Mouse (Mus musculus) left cerebral cortex, adult 18-20 months (tissue): ENCODE measurements around the gene Tas2r143. TPM values are rescaled to one million over a fixed set of nuclear protein-coding genes. Genes with fewer than 3 reads are reported as not detected.
A peak's percentile ranks its signal among the peaks of the same experiment; 100 is the strongest.

Source experiments
- DNase-seq, 2 experiments: peaks; one replicate each; pipeline ENCODE4 v3.0.0; 2021 to 2022; ENCODE audit warnings: low spot score in 2 of 2, mixed read lengths in 1 of 2
- total RNA-seq, 2 experiments: library from RNA; stranded (reverse); gene quantifications; 2 replicates each; pipeline ENCODE4 v1.2.3; 2021

Gene Tas2r143
- total RNA-seq, 2 experiments from 2014 or later = not detected

- no peak for DNase-seq
Measured at GRCm38 (mm10) chr6:42365215-42365614, 34.8 kb upstream of the Tas2r143 start.

DNA sequence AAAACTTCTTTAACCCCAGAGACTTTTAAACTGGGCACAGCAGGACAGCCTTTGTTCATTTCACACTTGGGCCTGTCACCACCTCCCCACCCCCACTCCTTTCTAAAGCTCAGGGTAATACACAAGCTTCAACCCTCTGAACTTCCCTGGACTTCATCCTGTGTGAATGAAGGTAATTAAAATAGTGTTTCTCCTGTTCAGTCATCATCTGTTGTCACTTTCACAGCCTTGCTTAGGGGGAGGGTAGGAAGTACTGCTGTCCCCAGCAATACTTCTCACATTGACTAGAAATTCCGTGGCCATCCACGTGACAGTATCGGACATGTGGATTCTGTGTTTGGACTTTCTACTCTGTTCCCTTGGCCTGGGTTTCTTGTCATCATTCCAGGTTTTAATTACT is 30.2 kb upstream of the Tas2r143 start:
- no peak for DNase-seq

- no peak for DNase-seq
Measured at GRCm38 (mm10) chr6:42370630-42371363, 29.2 kb upstream of the Tas2r143 start.

GRCm38 (mm10) chr6:42372001-42372400 is 28.0 kb upstream of the Tas2r143 start:
- no peak for DNase-seq

DNA sequence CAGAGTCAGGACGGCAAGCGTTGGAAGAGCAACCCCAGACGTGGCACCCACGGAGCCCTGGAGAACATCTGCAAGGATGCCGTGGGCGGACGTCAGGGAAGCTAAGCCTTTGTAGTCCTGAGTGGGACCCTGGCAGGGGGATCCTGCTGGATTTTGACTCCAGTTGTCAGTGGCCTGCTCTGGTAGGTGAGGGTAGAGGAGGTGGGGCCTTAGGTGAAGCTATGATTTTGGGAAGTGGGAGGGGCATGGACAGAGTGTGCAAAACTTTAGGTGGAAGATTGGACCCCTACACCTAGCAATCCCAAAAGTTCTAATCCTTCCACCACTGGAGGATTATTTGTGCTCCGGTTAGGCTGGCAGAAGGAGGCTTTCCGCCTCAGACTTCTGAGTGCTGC is 27.6 kb upstream of the Tas2r143 start:
- no peak for DNase-seq

GRCm38 (mm10) chr6:42372816-42373547 is 27.1 kb upstream of the Tas2r143 start, which contains the start of gene Epha1:
Epha1 (minus strand) TSS chr6:42373268.
- DNase-seq = peak in 1 of 2 experiments; percentile 68

- no peak for DNase-seq
Measured at GRCm38 (mm10) chr6:42373669-42374430, 26.2 kb upstream of the Tas2r143 start.

DNA sequence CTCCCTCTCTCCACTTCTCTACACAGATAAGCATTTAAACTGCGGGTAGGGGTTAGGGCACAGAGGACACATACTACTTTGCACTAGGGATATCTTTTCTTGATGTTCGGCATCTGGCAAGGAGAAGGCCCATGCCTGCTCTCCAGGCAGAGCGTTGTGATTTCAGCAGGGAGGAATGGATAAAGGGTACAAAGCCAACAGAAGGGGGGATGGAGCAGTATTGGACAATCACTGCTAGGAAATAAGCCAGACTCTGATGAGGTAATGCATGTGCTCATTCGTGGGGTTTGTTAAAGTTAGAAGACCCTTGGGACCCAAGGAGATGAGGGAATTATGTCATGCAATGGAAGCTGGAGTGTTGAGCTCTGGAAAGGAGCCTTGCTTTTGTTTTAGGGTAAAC is 25.3 kb upstream of the Tas2r143 start:
- no peak for DNase-seq

DNA sequence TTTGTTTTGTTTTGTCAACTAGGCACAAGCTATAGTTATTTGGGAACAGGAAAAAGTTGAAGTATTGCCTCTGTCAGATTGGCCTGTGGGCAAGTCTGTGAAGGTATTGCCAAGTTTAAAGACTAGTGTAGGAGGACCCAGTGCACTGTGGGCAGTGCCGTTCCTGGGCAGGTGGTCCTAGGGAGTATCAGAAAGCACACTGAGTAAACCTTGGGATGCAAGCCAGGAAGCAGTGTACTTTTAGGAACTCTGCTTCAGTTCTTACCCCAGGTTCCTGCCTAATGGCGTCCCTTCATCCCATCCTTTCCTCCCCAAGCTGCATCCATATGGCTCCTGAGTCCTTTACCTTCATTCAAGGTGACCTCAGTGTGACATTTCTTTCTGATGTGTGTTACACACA is 24.9 kb upstream of the Tas2r143 start:
- DNase-seq = no peak

- DNase-seq = no peak
Measured at GRCm38 (mm10) chr6:42376016-42376415, 24.0 kb upstream of the Tas2r143 start.

DNA sequence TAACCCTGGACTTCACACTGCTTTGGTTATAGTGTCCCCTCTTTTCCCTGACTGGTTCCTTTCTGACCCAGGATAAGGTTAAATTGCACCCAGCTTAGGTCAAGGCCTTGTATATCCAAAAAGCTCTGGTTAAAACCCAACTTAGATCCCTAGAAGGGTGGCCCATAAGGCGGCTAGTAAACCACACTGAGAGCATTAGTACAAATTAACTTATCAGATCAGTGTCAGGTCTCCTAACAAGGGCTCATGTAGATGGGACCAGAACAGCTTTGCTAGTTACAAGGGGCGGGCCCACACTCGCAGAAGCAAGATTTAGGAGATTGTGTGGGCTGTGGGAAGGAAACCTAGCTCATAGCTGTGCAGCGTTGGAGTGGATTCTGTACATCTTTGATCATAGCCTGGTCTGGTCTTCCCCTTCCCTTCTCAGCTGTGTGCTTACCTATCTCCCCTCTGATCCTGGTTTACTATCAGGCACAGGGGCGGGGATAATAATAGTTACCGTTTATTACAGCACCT is 23.5 kb upstream of the Tas2r143 start:
- DNase-seq = no peak

DNA sequence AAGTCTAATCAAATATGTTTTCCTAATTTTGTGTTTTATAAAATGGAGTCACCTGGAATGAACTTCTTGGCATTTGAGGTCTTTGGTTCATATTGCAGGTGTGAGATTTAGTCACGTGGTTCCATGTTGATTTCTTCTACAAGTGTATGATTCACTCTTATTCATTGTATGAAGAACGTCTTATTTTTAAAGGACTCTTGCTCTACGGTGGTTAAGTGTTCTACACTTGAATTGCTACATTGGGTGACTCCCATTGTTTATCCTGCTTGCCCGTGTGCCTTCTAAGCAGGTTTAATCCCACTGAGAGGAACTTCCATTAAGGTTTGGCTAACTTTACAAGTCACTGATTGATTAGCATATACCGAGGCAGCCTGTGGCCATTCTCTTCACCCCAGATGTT is 22.8 kb upstream of the Tas2r143 start:
- no peak for DNase-seq

- DNase-seq = no peak
Measured at GRCm38 (mm10) chr6:42379551-42379950, 20.5 kb upstream of the Tas2r143 start.

DNA sequence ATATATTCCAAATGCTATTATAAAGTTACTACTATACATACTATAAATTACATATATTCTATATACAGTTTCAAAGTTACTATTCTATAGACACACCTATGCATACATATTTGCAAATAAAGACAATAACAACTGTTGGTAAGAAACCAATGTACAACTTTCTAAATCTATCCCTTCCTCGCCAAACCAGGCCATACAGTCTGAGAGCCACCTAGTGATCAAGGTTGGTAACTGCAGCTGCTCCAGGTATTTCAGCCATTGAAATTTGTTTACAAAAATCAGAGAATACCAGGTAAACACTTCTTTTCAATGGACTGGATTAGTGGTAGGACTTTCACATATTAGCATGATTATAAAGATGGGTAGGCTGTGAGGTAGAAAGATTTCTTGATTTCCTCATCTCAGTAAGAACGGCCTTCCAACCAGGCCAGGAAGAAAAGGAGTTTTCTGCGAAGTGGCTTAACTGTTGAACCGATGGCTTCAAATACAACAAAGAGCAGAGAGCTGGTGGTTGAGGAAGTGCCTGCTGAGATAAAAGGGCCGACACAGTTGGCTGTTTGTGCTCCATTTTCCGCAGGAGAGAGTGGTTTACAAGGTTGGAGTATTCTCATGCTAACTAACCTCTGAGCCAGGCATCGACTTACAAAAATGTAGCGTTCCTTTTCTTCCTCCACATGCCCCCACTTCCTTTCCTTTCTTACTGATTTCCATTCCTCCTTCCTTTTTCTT is 19.5 kb upstream of the Tas2r143 start:
- no peak for DNase-seq

- DNase-seq = no peak
Measured at GRCm38 (mm10) chr6:42381221-42381620, 18.8 kb upstream of the Tas2r143 start.

- no peak for DNase-seq
Measured at GRCm38 (mm10) chr6:42381916-42382381, 18.1 kb upstream of the Tas2r143 start.

DNA sequence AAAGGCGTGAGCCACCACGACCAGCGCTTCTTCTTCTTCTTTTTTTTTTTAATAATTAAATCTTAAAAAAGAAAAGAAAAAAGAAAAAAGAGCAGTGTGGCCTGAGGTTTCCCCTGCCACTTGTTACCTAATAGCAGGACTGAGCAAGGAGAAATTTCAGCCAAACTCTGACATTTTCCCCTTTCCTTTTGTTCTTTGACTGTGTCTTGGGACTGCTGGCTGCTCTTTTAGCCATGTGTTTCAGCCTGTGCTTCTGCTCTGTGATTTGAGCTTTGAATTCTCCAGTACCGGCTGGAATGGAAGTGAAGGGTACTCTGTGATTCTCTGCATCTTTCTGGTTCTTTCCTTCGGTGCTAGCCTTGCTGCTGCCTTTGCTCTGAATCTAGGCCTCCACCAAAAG is 16.7 kb upstream of the Tas2r143 start:
- DNase-seq = no peak

DNA sequence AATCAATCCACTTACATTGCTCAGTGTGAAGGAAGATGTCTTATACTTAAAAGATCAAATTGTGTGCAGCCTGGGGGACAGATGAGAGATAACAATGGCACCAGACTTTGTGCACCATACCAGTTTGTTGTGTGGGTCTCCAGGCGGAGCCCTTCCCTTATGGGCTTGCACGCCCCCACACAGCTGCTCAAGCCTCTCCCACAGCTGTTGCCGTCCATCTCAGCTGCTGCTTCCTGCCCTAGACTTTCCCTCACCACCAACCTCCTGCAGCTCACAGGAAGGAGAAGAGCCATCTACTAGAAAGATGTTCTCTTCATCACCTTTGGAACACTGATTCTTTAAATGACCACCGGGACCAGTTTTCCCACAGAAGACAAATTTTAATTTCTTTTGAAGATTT is 14.4 kb upstream of the Tas2r143 start:
- DNase-seq = peak; percentile 44 to 53

GRCm38 (mm10) chr6:42391796-42392330 is 8.2 kb upstream of the Tas2r143 start:
- DNase-seq = no peak

- no peak for DNase-seq
Measured at GRCm38 (mm10) chr6:42395960-42396809, 3.9 kb upstream of the Tas2r143 start.
